Mouse (Mus musculus) heart, postnatal 0 days (tissue): Measurements from ENCODE around the gene Slc25a21. TPM values are rescaled to one million over a fixed set of nuclear protein-coding genes. Genes with fewer than 3 reads are reported as not detected.

ENCODE experiments used
- ATAC-seq: fragments of 200-750 bp; cut with Nextera tagmentation; 2 replicates; pipeline ENCODE4 v1.8.0; 2017; ENCODE audit warnings: low read depth, moderate number of reproducible peaks, moderate library complexity; ENCODE audit not compliant: insufficient read depth
- DNase-seq: peaks from one replicate; pipeline ENCODE4 v3.0.0-alpha.2; 2016; ENCODE audit warnings: low spot score
- H3K27ac ChIP-seq: fragments of 300-500 bp; sonication (generic); 2 replicates; pipeline ENCODE4 v1.5.1; 2014; ENCODE audit warnings: low read depth, mild to moderate bottlenecking
- H3K27me3 ChIP-seq: fragments of 300-500 bp; sonication (generic); 2 replicates; pipeline ENCODE4 v1.6.1; 2014; ENCODE audit warnings: low read length, mixed read lengths; ENCODE audit not compliant: control insufficient read depth, insufficient read depth
- H3K36me3 ChIP-seq: fragments of 300-500 bp; sonication (generic); replicated peaks from 2 replicates; pipeline ENCODE4 v1.6.1; 2014; ENCODE audit warnings: low read length, mixed read lengths; ENCODE audit not compliant: control insufficient read depth, insufficient read depth
- H3K4me1 ChIP-seq: fragments of 300-500 bp; sonication (generic); 2 replicates; pipeline ENCODE4 v1.6.1; 2014; ENCODE audit warnings: antibody characterized with exemption; ENCODE audit not compliant: control insufficient read depth, insufficient read depth
- H3K4me2 ChIP-seq: fragments of 300-500 bp; sonication (generic); 2 replicates; pipeline ENCODE4 v1.6.1; 2014; ENCODE audit warnings: low read depth, mild to moderate bottlenecking, low read length, moderate library complexity
- H3K4me3 ChIP-seq: fragments of 300-500 bp; sonication (generic); 2 replicates; pipeline ENCODE4 v1.5.1; 2014; ENCODE audit warnings: low read depth, low read length
- H3K9ac ChIP-seq: fragments of 300-500 bp; sonication (generic); replicated peaks from 2 replicates; pipeline ENCODE4 v1.6.1; 2014; ENCODE audit warnings: low read depth, low read length, mixed read lengths
- H3K9me3 ChIP-seq: fragments of 300-500 bp; sonication (generic); replicated peaks from 2 replicates; pipeline ENCODE4 v1.6.1; 2016; ENCODE audit warnings: low read length; ENCODE audit not compliant: control insufficient read depth
- CTCF ChIP-seq: IDR thresholded peaks from 2 replicates; pipeline ENCODE4 v1.5.1; 2016; ENCODE audit warnings: antibody characterized with exemption, control low read depth, low read depth
- EP300 ChIP-seq: IDR thresholded peaks from 2 replicates; pipeline ENCODE4 v1.6.1; 2016; ENCODE audit warnings: antibody characterized with exemption, low read depth
- WGBS: fragments of 180-500 bp; shearing (Covaris S2); extraction: QIAGEN DNeasy Blood & Tissue Kit; methylation state at CpG from one replicate; pipeline ENCODE4 v1.1.7; 2014; 5-methylcytosine and 5-hydroxymethylcytosine counted together
- polyA plus RNA-seq: library from polyadenylated mRNA; unstranded; fragments of >200 nt; fragmentation: Nextera tagmentation; extraction: Ambion mirVana; gene quantifications from 2 replicates; pipeline ENCODE4 v1.2.1, GENCODE M21; 2015
- total RNA-seq: library from RNA; depleted of rRNA; stranded (reverse); fragments of >200 nt; gene quantifications from 2 replicates; pipeline ENCODE4 v1.2.3, GENCODE M21; 2014; ENCODE audit warnings: low replicate concordance

The Slc25a21 gene
- total and polyA plus RNA-seq, 2 experiments from 2014 or later = 0.31 TPM; not detected in 1

- TF ChIP-seq CTCF (no peak), EP300 (no peak)
- Histone ChIP-seq H3K27me3 (no peaks in the 10 kb centered on the region), H3K9ac (no peak overlapping the region), H3K4me2 (no peak overlapping the region), H3K4me3 (no peak overlapping the region), H3K36me3 (no peaks in the 10 kb centered on the region), H3K9me3 (no peaks in the 10 kb centered on the region), H3K4me1 (no peaks in the 10 kb centered on the region), H3K27ac (no peak overlapping the region)
- 59% methylated on average over 7 of the region's 7 CpGs for WGBS
- DNase-seq = no peak
- ATAC-seq = no peak
These were observed 320.7 kb downstream of the Slc25a21 start for GRCm38 (mm10) chr12:56876549-56876948.

- no peaks in the 10 kb centered on the region for H3K4me1 ChIP-seq
- no peak overlapping the region for H3K9ac ChIP-seq
- H3K27ac ChIP-seq = no peak overlapping the region
- H3K9me3 ChIP-seq = no peaks in the 10 kb centered on the region
- no peaks in the 10 kb centered on the region for H3K36me3 ChIP-seq
- H3K27me3 ChIP-seq = no peaks in the 10 kb centered on the region
- TF ChIP-seq CTCF (no peak), EP300 (no peak)
- ATAC-seq = no peak
- no peak overlapping the region for H3K4me3 ChIP-seq
- no peak overlapping the region for H3K4me2 ChIP-seq
- no peak for DNase-seq
These were observed 324.1 kb downstream of the Slc25a21 start for GRCm38 (mm10) chr12:56873204-56873603.

- WGBS = 57% methylated on average over 3 of the region's 3 CpGs
- Histone ChIP-seq H3K4me1 (no peaks in the 10 kb centered on the region), H3K9ac (no peak overlapping the region), H3K27me3 (no peaks in the 10 kb centered on the region), H3K27ac (no peak overlapping the region), H3K4me3 (no peak overlapping the region), H3K4me2 (no peak overlapping the region), H3K36me3 (no peaks in the 10 kb centered on the region), H3K9me3 (no peaks in the 10 kb centered on the region)
- no peak for ATAC-seq
- TF ChIP-seq EP300 (no peak), CTCF (no peak)
- DNase-seq = no peak
These were observed 326.7 kb downstream of the Slc25a21 start for GRCm38 (mm10) chr12:56870569-56870968.

GRCm38 (mm10) chr12:56863873-56864562, 333.3 kb downstream of the Slc25a21 start:
- WGBS = 66% methylated on average over 4 of the region's 4 CpGs
- Histone ChIP-seq H3K9me3 (no peaks in the 10 kb centered on the region), H3K4me1 (no peaks in the 10 kb centered on the region), H3K4me2 (no peak overlapping the region), H3K27ac (no peak overlapping the region), H3K36me3 (no peaks in the 10 kb centered on the region), H3K4me3 (no peak overlapping the region), H3K9ac (no peak overlapping the region), H3K27me3 (no peaks in the 10 kb centered on the region)
- TF ChIP-seq EP300 (no peak), CTCF (no peak)
- no peak for DNase-seq
- ATAC-seq = no peak

GRCm38 (mm10) chr12:56852679-56853078, 344.6 kb downstream of the Slc25a21 start:
- no peaks in the 10 kb centered on the region for H3K27me3 ChIP-seq
- DNase-seq = no peak
- TF ChIP-seq EP300 = no peak
- TF ChIP-seq CTCF = no peak
- no peaks in the 10 kb centered on the region for H3K9me3 ChIP-seq
- H3K9ac ChIP-seq = no peak overlapping the region
- WGBS = 50% methylated on average over 4 of the region's 4 CpGs
- no peak overlapping the region for H3K4me2 ChIP-seq
- no peaks in the 10 kb centered on the region for H3K36me3 ChIP-seq
- H3K4me1 ChIP-seq = no peaks in the 10 kb centered on the region
- no peak overlapping the region for H3K4me3 ChIP-seq
- H3K27ac ChIP-seq = no peak overlapping the region
- ATAC-seq = no peak

GRCm38 (mm10) chr12:56851464-56851863, 345.8 kb downstream of the Slc25a21 start:
- DNase-seq (no peak), ATAC-seq (no peak)
- Histone ChIP-seq H3K9ac (no peak overlapping the region), H3K27me3 (no peaks in the 10 kb centered on the region), H3K27ac (no peak overlapping the region), H3K4me1 (no peaks in the 10 kb centered on the region), H3K36me3 (no peaks in the 10 kb centered on the region), H3K4me2 (no peak overlapping the region), H3K4me3 (no peak overlapping the region), H3K9me3 (no peaks in the 10 kb centered on the region)
- WGBS = 50% methylated on average over 3 of the region's 3 CpGs
- TF ChIP-seq EP300 = no peak
- no peak for TF ChIP-seq CTCF
